In genomic region chr2:102385328-102385902, GRCm38 (mm10) we compare ENCODE assay signal across 29 mouse cellular contexts.
"Had no signal": no experiment of that assay in that cellular context is flagged by ENCODE, and none has a peak within 500 bp of the region (broad histone marks: within the 10 kb centered on the region; RNA-seq: fewer than 3 reads in every experiment).

No protein-coding gene starts in this region.

- DNase-seq: left cerebral cortex, postnatal 4 days; liver; liver, embryonic 13.5 days; liver, postnatal 0 days; lung, adult 18-20 months; lung, adult 2 months; lung, embryonic 14.5 days; lung, postnatal 10 days; lung, postnatal 14 days; lung, postnatal 36 days; lung, postnatal 4 days; midbrain, embryonic 14.5 days had no signal

- H3K9ac ChIP-seq: limb, embryonic 12.5 days; limb, embryonic 13.5 days; limb, embryonic 15.5 days; liver, embryonic 12.5 days; liver, embryonic 13.5 days; liver, embryonic 14.5 days; liver, embryonic 15.5 days; liver, postnatal 0 days; lung, embryonic 14.5 days; lung, embryonic 15.5 days; midbrain, embryonic 12.5 days; midbrain, embryonic 13.5 days; midbrain, embryonic 15.5 days had no signal

- H3K27ac ChIP-seq: limb, embryonic 10.5 days; limb, embryonic 12.5 days; limb, embryonic 13.5 days; limb, embryonic 15.5 days; liver, embryonic 12.5 days; liver, embryonic 13.5 days; liver, embryonic 14.5 days; liver, embryonic 15.5 days; lung, embryonic 15.5 days; macrophage; midbrain, embryonic 10.5 days; midbrain, embryonic 12.5 days; midbrain, embryonic 13.5 days; midbrain, embryonic 15.5 days had no signal

- H3K36me3 ChIP-seq: limb, embryonic 15.5 days; midbrain, embryonic 12.5 days had no signal

- H3K4me3 ChIP-seq: limb, embryonic 10.5 days; limb, embryonic 12.5 days; limb, embryonic 13.5 days; limb, embryonic 15.5 days; liver, embryonic 12.5 days; liver, embryonic 13.5 days; liver, embryonic 15.5 days; lung, embryonic 15.5 days; megakaryocyte, embryonic 14.5 days; midbrain, embryonic 10.5 days; midbrain, embryonic 12.5 days; midbrain, embryonic 13.5 days; midbrain, embryonic 15.5 days; myocyte had no signal

- H3K9me3 ChIP-seq: limb, embryonic 10.5 days; limb, embryonic 13.5 days; limb, embryonic 15.5 days; liver, embryonic 12.5 days; liver, embryonic 13.5 days; liver, embryonic 15.5 days; lung, embryonic 15.5 days; megakaryocyte, embryonic 14.5 days; midbrain, embryonic 12.5 days; midbrain, embryonic 13.5 days; midbrain, embryonic 15.5 days had no signal

- H3K27me3 ChIP-seq: limb, embryonic 12.5 days; limb, embryonic 13.5 days; limb, embryonic 15.5 days; liver, embryonic 12.5 days; liver, embryonic 13.5 days; liver, embryonic 15.5 days; lung, embryonic 15.5 days; megakaryocyte, embryonic 14.5 days; midbrain, embryonic 12.5 days; midbrain, embryonic 13.5 days; midbrain, embryonic 15.5 days had no signal

- H3K4me2 ChIP-seq: limb, embryonic 12.5 days; limb, embryonic 13.5 days; limb, embryonic 15.5 days; liver, embryonic 11.5 days; liver, embryonic 12.5 days; liver, embryonic 13.5 days; liver, embryonic 15.5 days; lung, embryonic 14.5 days; lung, embryonic 15.5 days; midbrain, embryonic 11.5 days; midbrain, embryonic 12.5 days; midbrain, embryonic 13.5 days; midbrain, embryonic 15.5 days had no signal
